9 mouse cellular contexts compared by ENCODE assay signal in genomic region chr4:119917502-119917901, GRCm38 (mm10).
DNase-seq lines count a peak whose midpoint lies in the region; ATAC-seq lines count a peak whose summit lies in the region.
"Had no signal": no experiment of that assay in that cellular context is flagged by ENCODE, and none has a peak within 500 bp of the region (broad histone marks: within the 10 kb centered on the region; RNA-seq: fewer than 3 reads in every experiment).

No protein-coding gene starts in this region.

- no peak overlapping the region for H3K4me3 ChIP-seq in heart, embryonic 10.5 days
- H3K4me3 ChIP-seq: myocyte had no signal

- no peaks in the 10 kb centered on the region for H3K4me1 ChIP-seq in heart, embryonic 10.5 days

- peak; percentile 59 for DNase-seq in heart, postnatal 4 days
- DNase-seq in heart, embryonic 10.5 days (ENCODE audit: low spot score) = no peak
- peak; percentile 61 for DNase-seq in testis, postnatal 10 days (ENCODE audit: low spot score)
- no peak for DNase-seq in testis, postnatal 14 days (ENCODE audit: low spot score)
- peak; percentile 73 for DNase-seq in thymus, postnatal 14 days
- no peak for DNase-seq in urinary bladder, adult 18-20 months (ENCODE audit: low spot score in 2 of 2)
- DNase-seq in left cerebral cortex, postnatal 25 days (ENCODE audit: low spot score in 2 of 2) = no peak

- no peaks in the 10 kb centered on the region for H3K36me3 ChIP-seq in heart, embryonic 10.5 days

- 68% methylated on average over 7 of the region's 7 CpGs for WGBS in heart, embryonic 10.5 days

- intact Hi-C loops in left cerebral cortex, postnatal 25 days (cut with DNase I) = no loop called here

- no peaks in the 10 kb centered on the region for H3K9me3 ChIP-seq in heart, embryonic 10.5 days

- no peak overlapping the region for H3K27ac ChIP-seq in heart, embryonic 10.5 days

- H3K27me3 ChIP-seq in heart, embryonic 10.5 days (ENCODE audit: insufficient read depth, poor library complexity, severe bottlenecking) = no peaks in the 10 kb centered on the region

- ATAC-seq in granulocyte monocyte progenitor cell, adult 5-6 weeks (replicated peaks; ENCODE audit: poor library complexity, severe bottlenecking) = peak; percentile 56; the same call in 1 of the 2 replicates

Comparison
In these comparisons a context has a peak if more than half of its experiments do, and no peak if none do; other contexts are left out.
1. DNase-seq: peak in heart, postnatal 4 days (single experiment), testis, postnatal 10 days (single experiment) and thymus, postnatal 14 days (single experiment); none in heart, embryonic 10.5 days (single experiment), testis, postnatal 14 days (single experiment), urinary bladder, adult 18-20 months (0 of 2) and left cerebral cortex, postnatal 25 days (0 of 2).